Mouse (Mus musculus) forebrain, embryonic 12.5 days (tissue): Measurements from ENCODE around the gene D17Wsu92e. TPM values are rescaled to one million over a fixed set of nuclear protein-coding genes. Genes with fewer than 3 reads are reported as not detected.

Experiments
- ATAC-seq: fragments of 200-750 bp; cut with Nextera tagmentation; 2 replicates; pipeline ENCODE4 v1.8.0; 2017; ENCODE audit warnings: moderate TSS enrichment; ENCODE audit not compliant: low FRiP score
- H3K27ac ChIP-seq: fragments of 300-500 bp; sonication (generic); 2 replicates; pipeline ENCODE4 v1.5.1; 2016; ENCODE audit warnings: mild to moderate bottlenecking
- H3K27me3 ChIP-seq: fragments of 300-500 bp; sonication (generic); 2 replicates; pipeline ENCODE4 v1.6.1; 2016; ENCODE audit warnings: mild to moderate bottlenecking
- H3K36me3 ChIP-seq: fragments of 300-500 bp; sonication (generic); replicated peaks from 2 replicates; pipeline ENCODE4 v1.6.1; 2016; ENCODE audit warnings: mild to moderate bottlenecking
- H3K4me1 ChIP-seq: fragments of 300-500 bp; sonication (generic); 2 replicates; pipeline ENCODE4 v1.6.1; 2016
- H3K4me2 ChIP-seq: fragments of 300-500 bp; sonication (generic); 2 replicates; pipeline ENCODE4 v1.6.1; 2016; ENCODE audit warnings: mild to moderate bottlenecking, moderate library complexity
- H3K4me3 ChIP-seq: fragments of 300-500 bp; sonication (generic); replicated peaks from 2 replicates; pipeline ENCODE4 v1.5.1; 2016; ENCODE audit warnings: mild to moderate bottlenecking
- H3K9ac ChIP-seq: fragments of 300-500 bp; sonication (generic); 2 replicates; pipeline ENCODE4 v1.6.1; 2016; ENCODE audit warnings: mild to moderate bottlenecking
- H3K9me3 ChIP-seq: fragments of 300-500 bp; sonication (generic); 2 replicates; pipeline ENCODE4 v1.6.1; 2016
- WGBS: fragments of 180-500 bp; shearing (Covaris S2); methylation state at CpG from one replicate; pipeline ENCODE4 v1.1.7; 2016; 5-methylcytosine and 5-hydroxymethylcytosine counted together
- polyA plus RNA-seq: library from polyadenylated mRNA; unstranded; fragments of >200 nt; fragmentation: Nextera tagmentation; extraction: Ambion mirVana; gene quantifications from 2 replicates; pipeline ENCODE4 v1.2.1, GENCODE M21; 2016

D17Wsu92e gene
- polyA plus RNA-seq, 1 experiment from 2014 or later: 11.4 TPM

GRCm38 (mm10) chr17:27797341-27797872 is 23.0 kb downstream of the D17Wsu92e start:
- Histone ChIP-seq H3K9ac (peak overlapping the region; percentile 47), H3K27me3 (no peaks in the 10 kb centered on the region), H3K4me2 (peak overlapping the region; percentile 30), H3K27ac (peak overlapping the region; percentile 94), H3K36me3 (peaks cover 8% of the 10 kb centered on the region), H3K4me3 (peak overlapping the region; percentile 10; the same call in 1 of the 2 replicates), H3K4me1 (peaks cover 42% of the 10 kb centered on the region), H3K9me3 (no peaks in the 10 kb centered on the region)
- WGBS: 33% methylated on average over 11 of the region's 11 CpGs
- peak; percentile 56 for ATAC-seq

GRCm38 (mm10) chr17:27796780-27797179 is 23.7 kb downstream of the D17Wsu92e start:
- Histone ChIP-seq H3K27me3 (no peaks in the 10 kb centered on the region), H3K4me1 (peaks cover 42% of the 10 kb centered on the region), H3K27ac (peak overlapping the region; percentile 94), H3K9ac (no peak overlapping the region; the same call in 1 of the 2 replicates), H3K4me2 (peak overlapping the region; percentile 30), H3K9me3 (no peaks in the 10 kb centered on the region), H3K4me3 (no peak overlapping the region), H3K36me3 (peaks cover 8% of the 10 kb centered on the region)
- ATAC-seq: peak; percentile 84
- WGBS: 55% methylated on average over 6 of the region's 6 CpGs

GRCm38 (mm10) chr17:27793144-27793543 is 27.3 kb downstream of the D17Wsu92e start:
- peaks cover 25% of the 10 kb centered on the region for H3K4me1 ChIP-seq
- H3K4me2 ChIP-seq: no peak overlapping the region
- H3K4me3 ChIP-seq: no peak overlapping the region
- 88% methylated on average over 6 of the region's 6 CpGs for WGBS
- ATAC-seq: no peak
- H3K27me3 ChIP-seq: no peaks in the 10 kb centered on the region
- H3K9ac ChIP-seq: no peak overlapping the region
- H3K9me3 ChIP-seq: no peaks in the 10 kb centered on the region
- H3K36me3 ChIP-seq: peaks cover 12% of the 10 kb centered on the region
- no peak overlapping the region for H3K27ac ChIP-seq

- no peak overlapping the region for H3K27ac ChIP-seq
- 92% methylated on average over 4 of the region's 4 CpGs for WGBS
- no peak for ATAC-seq
These were observed 27.9 kb downstream of the D17Wsu92e start for GRCm38 (mm10) chr17:27792516-27792915.

GRCm38 (mm10) chr17:27791556-27791955 is 28.9 kb downstream of the D17Wsu92e start:
- H3K27me3 ChIP-seq: no peaks in the 10 kb centered on the region
- no peak overlapping the region for H3K4me2 ChIP-seq
- H3K4me1 ChIP-seq: peaks cover 10% of the 10 kb centered on the region
- H3K4me3 ChIP-seq: no peak overlapping the region
- no peak overlapping the region for H3K27ac ChIP-seq
- H3K36me3 ChIP-seq: peaks cover 12% of the 10 kb centered on the region
- WGBS: 85% methylated on average over 2 of the region's 2 CpGs
- ATAC-seq: no peak
- no peak overlapping the region for H3K9ac ChIP-seq
- H3K9me3 ChIP-seq: no peaks in the 10 kb centered on the region

More at GRCm38 (mm10) chr17:27792516-27792915, 27.9 kb downstream of the D17Wsu92e start:
- H3K4me3 ChIP-seq: no peak overlapping the region
- no peak overlapping the region for H3K4me2 ChIP-seq
- no peaks in the 10 kb centered on the region for H3K27me3 ChIP-seq
- H3K4me1 ChIP-seq: peaks cover 19% of the 10 kb centered on the region
- no peak overlapping the region for H3K9ac ChIP-seq
- H3K9me3 ChIP-seq: no peaks in the 10 kb centered on the region
- H3K36me3 ChIP-seq: peaks cover 12% of the 10 kb centered on the region

GRCm38 (mm10) chr17:27790976-27791375 is 29.5 kb downstream of the D17Wsu92e start:
- Histone ChIP-seq H3K27ac (no peak overlapping the region), H3K36me3 (peaks cover 17% of the 10 kb centered on the region), H3K9me3 (no peaks in the 10 kb centered on the region), H3K9ac (no peak overlapping the region), H3K27me3 (no peaks in the 10 kb centered on the region), H3K4me2 (no peak overlapping the region), H3K4me1 (peaks cover 4% of the 10 kb centered on the region; the same call in 1 of the 2 replicates), H3K4me3 (no peak overlapping the region)
- ATAC-seq: no peak
- WGBS: 88% methylated on average over 2 of the region's 2 CpGs

- Histone ChIP-seq H3K4me2 (no peak overlapping the region), H3K9me3 (no peaks in the 10 kb centered on the region), H3K27me3 (no peaks in the 10 kb centered on the region), H3K4me1 (no peaks in the 10 kb centered on the region), H3K36me3 (peaks cover 27% of the 10 kb centered on the region), H3K9ac (no peak overlapping the region), H3K27ac (no peak overlapping the region), H3K4me3 (no peak overlapping the region)
- no peak for ATAC-seq
- 90% methylated on average over 5 of the region's 5 CpGs for WGBS
These were observed 30.4 kb downstream of the D17Wsu92e start for GRCm38 (mm10) chr17:27790015-27790414.

GRCm38 (mm10) chr17:27788456-27789172 is 31.8 kb downstream of the D17Wsu92e start:
- H3K4me2 ChIP-seq: no peak overlapping the region
- ATAC-seq: no peak
- peaks cover 39% of the 10 kb centered on the region for H3K36me3 ChIP-seq
- H3K27ac ChIP-seq: no peak overlapping the region
- no peaks in the 10 kb centered on the region for H3K4me1 ChIP-seq
- no peaks in the 10 kb centered on the region for H3K27me3 ChIP-seq
- no peak overlapping the region for H3K9ac ChIP-seq
- no peak overlapping the region for H3K4me3 ChIP-seq
- no peaks in the 10 kb centered on the region for H3K9me3 ChIP-seq
- 92% methylated on average over 6 of the region's 6 CpGs for WGBS

GRCm38 (mm10) chr17:27783567-27783966 is 36.9 kb downstream of the D17Wsu92e start:
- Histone ChIP-seq H3K27ac (no peak overlapping the region), H3K4me2 (no peak overlapping the region), H3K27me3 (no peaks in the 10 kb centered on the region), H3K4me1 (no peaks in the 10 kb centered on the region), H3K9me3 (no peaks in the 10 kb centered on the region), H3K4me3 (no peak overlapping the region), H3K36me3 (peaks cover 31% of the 10 kb centered on the region), H3K9ac (no peak overlapping the region)
- WGBS: 83% methylated on average over 4 of the region's 4 CpGs
- no peak for ATAC-seq

GRCm38 (mm10) chr17:27781059-27781687 is 39.3 kb downstream of the D17Wsu92e start:
- ATAC-seq: no peak
- Histone ChIP-seq H3K27ac (no peak overlapping the region), H3K9me3 (no peaks in the 10 kb centered on the region), H3K4me2 (no peak overlapping the region), H3K27me3 (no peaks in the 10 kb centered on the region), H3K4me3 (no peak overlapping the region), H3K9ac (no peak overlapping the region), H3K4me1 (no peaks in the 10 kb centered on the region), H3K36me3 (peaks cover 27% of the 10 kb centered on the region)
- 75% methylated on average over 5 of the region's 5 CpGs for WGBS

GRCm38 (mm10) chr17:27779755-27780154 is 40.7 kb downstream of the D17Wsu92e start:
- 49% methylated on average over 3 of the region's 3 CpGs for WGBS
- Histone ChIP-seq H3K4me1 (no peaks in the 10 kb centered on the region), H3K4me3 (no peak overlapping the region), H3K4me2 (no peak overlapping the region), H3K27ac (no peak overlapping the region), H3K36me3 (peaks cover 21% of the 10 kb centered on the region), H3K9ac (no peak overlapping the region), H3K27me3 (no peaks in the 10 kb centered on the region), H3K9me3 (no peaks in the 10 kb centered on the region)
- ATAC-seq: no peak

- no peak for ATAC-seq
- Histone ChIP-seq H3K9ac (no peak overlapping the region), H3K9me3 (no peaks in the 10 kb centered on the region), H3K4me2 (no peak overlapping the region), H3K27ac (no peak overlapping the region), H3K27me3 (no peaks in the 10 kb centered on the region), H3K36me3 (peaks cover 17% of the 10 kb centered on the region), H3K4me3 (no peak overlapping the region), H3K4me1 (no peaks in the 10 kb centered on the region)
- WGBS: 98% methylated on average over 9 of the region's 9 CpGs
These were observed 41.6 kb downstream of the D17Wsu92e start for GRCm38 (mm10) chr17:27778671-27779355.
